Mouse (Mus musculus) stomach, postnatal 0 days (tissue): ENCODE measurements around the gene Slu7. TPM values are rescaled to one million over a fixed set of nuclear protein-coding genes. Genes with fewer than 3 reads are reported as not detected.

ENCODE experiments used
- ATAC-seq: fragments of 200-750 bp; cut with Nextera tagmentation; 2 replicates; pipeline ENCODE4 v1.8.0; 2017; ENCODE audit not compliant: low FRiP score, low TSS enrichment
- DNase-seq: peaks from one replicate; pipeline ENCODE4 v3.0.0-alpha.2; 2016; ENCODE audit warnings: low spot score
- H3K27ac ChIP-seq: fragments of 300-500 bp; sonication (generic); replicated peaks from 2 replicates; pipeline ENCODE4 v1.5.1; 2014; ENCODE audit warnings: mild to moderate bottlenecking, control low read depth
- H3K27me3 ChIP-seq: fragments of 300-500 bp; sonication (generic); 2 replicates; pipeline ENCODE4 v1.6.1; 2014; ENCODE audit warnings: low read length; ENCODE audit not compliant: control insufficient read depth, insufficient read depth
- H3K36me3 ChIP-seq: fragments of 300-500 bp; sonication (generic); 2 replicates; pipeline ENCODE4 v1.6.1; 2014; ENCODE audit warnings: low read length, mixed read lengths; ENCODE audit not compliant: control insufficient read depth, insufficient read depth
- H3K4me1 ChIP-seq: fragments of 300-500 bp; sonication (generic); replicated peaks from 2 replicates; pipeline ENCODE4 v1.6.1; 2014; ENCODE audit warnings: antibody characterized with exemption; ENCODE audit not compliant: control insufficient read depth, insufficient read depth
- H3K4me2 ChIP-seq: fragments of 300-500 bp; sonication (generic); replicated peaks from 2 replicates; pipeline ENCODE4 v1.6.1; 2014; ENCODE audit warnings: low read depth, mild to moderate bottlenecking, control low read depth, moderate library complexity
- H3K4me3 ChIP-seq: fragments of 300-500 bp; sonication (generic); 2 replicates; pipeline ENCODE4 v1.5.1; 2014; ENCODE audit warnings: low read depth, low read length, control low read depth
- H3K9ac ChIP-seq: fragments of 300-500 bp; sonication (generic); 2 replicates; pipeline ENCODE4 v1.6.1; 2014; ENCODE audit warnings: mild to moderate bottlenecking, low read length, control low read depth, mixed read lengths
- H3K9me3 ChIP-seq: fragments of 300-500 bp; sonication (generic); 2 replicates; pipeline ENCODE4 v1.6.1; 2016; ENCODE audit warnings: low read length; ENCODE audit not compliant: control insufficient read depth
- CTCF ChIP-seq: IDR thresholded peaks from 2 replicates; pipeline ENCODE4 v1.5.1; 2016; ENCODE audit warnings: antibody characterized with exemption, low read depth, mild to moderate bottlenecking, moderate library complexity
- EP300 ChIP-seq: optimal IDR thresholded peaks from 2 replicates; pipeline ENCODE3; 2016; ENCODE audit warnings: antibody characterized with exemption
- WGBS: fragments of 180-500 bp; shearing (Covaris S2); extraction: QIAGEN DNeasy Blood & Tissue Kit; methylation state at CpG from one replicate; pipeline ENCODE4 v1.1.7; 2014; 5-methylcytosine and 5-hydroxymethylcytosine counted together
- polyA plus RNA-seq: library from polyadenylated mRNA; unstranded; fragments of >200 nt; fragmentation: Nextera tagmentation; extraction: Ambion mirVana; gene quantifications from 2 replicates; pipeline ENCODE4 v1.2.1, GENCODE M21; 2015

The Slu7 gene
- polyA plus RNA-seq, 1 experiment from 2014 or later: 38.1 TPM

- no peak overlapping the region for H3K27ac ChIP-seq
- ATAC-seq (0 out of 2 replicates have a peak, but pooled peaks have one; percentile 59), DNase-seq (no peak)
- no peak overlapping the region for H3K4me2 ChIP-seq
- WGBS: 42% methylated on average over 4 of the region's 4 CpGs
- no peaks in the 10 kb centered on the region for H3K4me1 ChIP-seq
- no peak overlapping the region for H3K9ac ChIP-seq
- no peaks in the 10 kb centered on the region for H3K9me3 ChIP-seq
- TF ChIP-seq CTCF: peak; percentile 58
- TF ChIP-seq EP300: no peak
- H3K4me3 ChIP-seq: no peak overlapping the region
- H3K36me3 ChIP-seq: no peaks in the 10 kb centered on the region
- no peaks in the 10 kb centered on the region for H3K27me3 ChIP-seq
These were observed 34.2 kb upstream of the Slu7 start for GRCm38 (mm10) chr11:43399297-43399696.

- no peaks in the 10 kb centered on the region for H3K36me3 ChIP-seq
- peak; percentile 6 for DNase-seq
- WGBS: 94% methylated on average over 1 of the region's 1 CpGs
- H3K4me2 ChIP-seq: no peak overlapping the region
- no peak for TF ChIP-seq CTCF
- no peak for TF ChIP-seq EP300
- H3K4me3 ChIP-seq: no peak overlapping the region
- ATAC-seq: no peak
- no peaks in the 10 kb centered on the region for H3K4me1 ChIP-seq
- no peaks in the 10 kb centered on the region for H3K9me3 ChIP-seq
- H3K9ac ChIP-seq: no peak overlapping the region
- H3K27me3 ChIP-seq: no peaks in the 10 kb centered on the region
- no peak overlapping the region for H3K27ac ChIP-seq
These were observed 33.4 kb upstream of the Slu7 start for GRCm38 (mm10) chr11:43400131-43400530.

- Histone ChIP-seq H3K4me2 (no peak overlapping the region), H3K9ac (no peak overlapping the region), H3K27me3 (no peaks in the 10 kb centered on the region), H3K4me1 (no peaks in the 10 kb centered on the region), H3K27ac (no peak overlapping the region), H3K9me3 (no peaks in the 10 kb centered on the region), H3K36me3 (no peaks in the 10 kb centered on the region), H3K4me3 (no peak overlapping the region)
- DNase-seq (no peak), ATAC-seq (0 out of 2 replicates have a peak, but pooled peaks have one; percentile 45)
- WGBS: 71% methylated on average over 15 of the region's 15 CpGs
- no peak for TF ChIP-seq EP300
These were observed 29.3 kb upstream of the Slu7 start for GRCm38 (mm10) chr11:43404150-43404807.

DNA sequence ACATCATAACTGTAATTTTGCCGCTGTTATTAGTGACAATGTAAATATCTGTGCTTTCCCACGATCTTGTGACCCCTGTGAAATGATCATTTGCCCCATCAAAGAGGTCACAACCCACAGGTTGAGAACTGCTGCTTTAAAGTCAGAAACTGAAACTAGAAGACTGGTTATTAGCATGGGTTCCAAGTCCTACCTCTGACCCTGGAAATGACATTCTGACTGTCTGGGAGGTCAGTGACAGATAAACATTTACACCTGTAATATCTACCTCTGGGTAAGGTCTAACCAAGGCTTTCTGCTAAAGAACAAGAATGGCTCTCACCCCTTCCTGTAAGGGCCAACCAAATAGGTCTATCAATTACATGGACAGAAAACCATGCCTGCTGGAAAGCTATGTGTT is 24.7 kb upstream of the Slu7 start:
- 77% methylated on average over 2 of the region's 2 CpGs for WGBS
- no peaks in the 10 kb centered on the region for H3K4me1 ChIP-seq
- no peak for DNase-seq
- H3K9ac ChIP-seq: no peak overlapping the region
- no peak for ATAC-seq
- H3K27me3 ChIP-seq: no peaks in the 10 kb centered on the region
- H3K9me3 ChIP-seq: no peaks in the 10 kb centered on the region
- no peak overlapping the region for H3K4me2 ChIP-seq
- H3K27ac ChIP-seq: no peak overlapping the region
- H3K36me3 ChIP-seq: no peaks in the 10 kb centered on the region
- TF ChIP-seq EP300 (no peak), CTCF (no peak)
- H3K4me3 ChIP-seq: no peak overlapping the region

DNA sequence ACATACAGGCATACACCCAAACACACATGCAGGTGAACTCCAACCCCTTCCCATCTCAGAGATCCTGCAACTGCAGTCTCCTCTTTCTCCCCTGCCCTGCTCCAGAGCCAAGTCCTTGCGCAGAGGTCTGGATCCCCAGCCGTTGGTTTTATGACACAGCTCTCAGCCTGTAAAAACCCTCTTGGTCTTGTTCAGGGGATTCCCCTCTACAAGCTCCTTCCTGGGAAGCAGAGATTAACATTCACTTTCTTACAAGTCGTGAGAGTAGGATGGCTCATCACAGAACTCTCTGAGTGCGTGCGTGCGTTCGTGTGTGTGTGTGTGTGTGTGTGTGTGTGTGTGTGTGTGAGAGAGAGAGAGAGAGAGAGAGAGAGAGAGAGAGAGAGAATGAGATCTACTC is 23.3 kb upstream of the Slu7 start:
- no peaks in the 10 kb centered on the region for H3K36me3 ChIP-seq
- no peaks in the 10 kb centered on the region for H3K4me1 ChIP-seq
- no peak overlapping the region for H3K9ac ChIP-seq
- no peak overlapping the region for H3K4me2 ChIP-seq
- ATAC-seq (no peak), DNase-seq (no peak)
- 64% methylated on average over 7 of the region's 7 CpGs for WGBS
- H3K27ac ChIP-seq: no peak overlapping the region
- H3K9me3 ChIP-seq: no peaks in the 10 kb centered on the region
- no peaks in the 10 kb centered on the region for H3K27me3 ChIP-seq
- TF ChIP-seq EP300 (no peak), CTCF (no peak)
- H3K4me3 ChIP-seq: no peak overlapping the region

- WGBS: 0% methylated on average over 1 of the region's 1 CpGs
- Histone ChIP-seq H3K9me3 (no peaks in the 10 kb centered on the region), H3K4me3 (no peak overlapping the region), H3K27me3 (no peaks in the 10 kb centered on the region), H3K27ac (no peak overlapping the region), H3K4me1 (no peaks in the 10 kb centered on the region), H3K36me3 (no peaks in the 10 kb centered on the region), H3K4me2 (no peak overlapping the region), H3K9ac (no peak overlapping the region)
- ATAC-seq: no peak
- DNase-seq: peak; percentile 70
- TF ChIP-seq CTCF: peak; percentile 90
- TF ChIP-seq EP300: no peak
These were observed 22.1 kb upstream of the Slu7 start for GRCm38 (mm10) chr11:43411413-43411812.
